Mouse (Mus musculus) T-cell, adult 2 months (primary cell): Measurements from ENCODE around the gene Dpyd.

Experiments used
- DNase-seq: peaks from one replicate; pipeline ENCODE4 v3.0.0; 2022; ENCODE audit warnings: low spot score

The Dpyd gene

DNA sequence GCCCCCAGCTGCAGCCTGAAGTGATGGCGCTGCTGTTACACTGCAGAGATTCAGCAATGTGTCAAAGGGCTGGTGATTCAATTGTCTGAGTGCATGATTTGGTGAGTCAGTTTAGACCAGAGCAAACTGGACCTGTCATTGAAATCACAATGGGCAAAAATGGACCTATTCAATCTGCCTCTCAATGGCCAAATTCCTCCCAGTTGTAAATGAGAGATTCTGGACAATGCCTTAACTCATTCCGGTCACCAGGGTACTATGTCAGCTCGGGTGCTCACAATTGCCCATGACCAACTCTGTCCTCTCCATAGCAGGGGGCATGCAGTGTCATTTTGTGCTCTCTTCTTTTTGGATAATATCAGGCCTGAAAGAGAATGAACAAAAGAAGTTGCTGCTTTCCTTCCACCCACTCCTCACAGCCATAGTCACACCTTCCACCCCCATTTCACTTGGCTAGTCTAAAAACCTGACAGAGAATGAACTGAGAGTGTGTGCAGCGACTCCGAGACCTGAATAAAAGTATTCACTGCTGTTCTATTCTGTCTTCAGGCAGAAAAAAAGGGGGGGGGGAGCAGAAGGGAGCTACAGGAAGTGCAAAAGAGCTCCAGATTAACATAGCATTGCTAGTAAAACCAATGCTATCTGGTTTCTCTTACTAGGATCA is 533.4 kb downstream of the Dpyd start:
- DNase-seq, result no peak

DNA sequence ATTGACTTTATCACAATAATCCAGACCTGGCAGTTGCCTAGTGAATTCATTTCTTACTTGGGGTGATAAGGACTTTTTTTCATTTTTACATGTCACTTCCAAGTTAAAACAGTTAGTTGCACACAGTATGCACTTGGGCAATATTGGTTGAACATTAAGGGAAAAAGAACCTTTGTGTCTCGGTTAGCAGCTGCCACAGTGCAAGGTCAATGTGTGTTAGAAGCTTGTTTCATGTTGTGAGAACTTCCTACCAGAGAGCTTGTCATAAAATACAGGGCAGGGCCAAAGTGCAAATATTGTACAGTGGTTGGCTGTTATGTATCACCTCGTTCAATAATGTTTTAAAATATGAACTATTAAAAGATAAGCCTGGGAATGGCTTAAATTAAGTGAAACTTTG is 564.1 kb downstream of the Dpyd start:
- DNase-seq, result no peak

DNA sequence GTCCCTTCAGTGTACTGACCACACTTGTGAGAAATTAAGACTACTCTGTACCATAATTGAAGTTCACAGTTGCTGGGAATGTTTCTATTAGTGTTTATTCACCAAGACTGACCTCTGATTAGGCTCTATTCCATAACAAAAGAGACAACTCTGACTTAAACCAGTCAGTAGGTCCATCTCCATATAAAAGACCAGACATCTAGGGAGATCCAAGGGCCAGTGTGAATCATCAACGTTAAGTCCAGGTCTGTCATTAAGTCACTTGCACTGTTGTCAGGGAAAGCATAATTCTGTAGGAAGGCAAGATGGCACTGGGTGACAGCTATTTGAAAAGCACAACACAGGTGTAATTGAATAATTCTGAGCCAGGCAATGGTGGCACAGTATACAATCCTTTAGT is 566.1 kb downstream of the Dpyd start:
- DNase-seq, result no peak

DNA sequence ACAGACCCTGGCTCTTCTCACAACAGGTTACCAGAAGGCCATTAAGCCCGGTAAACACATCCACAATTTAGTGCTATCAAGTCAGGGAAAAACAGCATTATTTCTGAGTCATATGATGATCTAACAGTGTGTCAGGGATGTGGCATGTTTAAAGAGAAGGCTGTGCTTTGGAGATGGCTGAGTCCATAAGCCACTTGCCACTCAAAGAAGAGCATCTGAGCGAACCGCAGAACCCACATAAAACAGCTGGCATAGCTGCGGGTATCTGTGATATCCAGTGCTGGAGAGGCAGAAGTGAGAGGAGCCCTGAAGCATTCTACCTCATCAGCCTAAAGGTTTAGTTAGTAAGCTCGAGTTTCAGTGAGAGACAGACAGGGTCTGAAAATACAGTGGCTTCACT is 581.1 kb downstream of the Dpyd start:
- no peak for DNase-seq

DNA sequence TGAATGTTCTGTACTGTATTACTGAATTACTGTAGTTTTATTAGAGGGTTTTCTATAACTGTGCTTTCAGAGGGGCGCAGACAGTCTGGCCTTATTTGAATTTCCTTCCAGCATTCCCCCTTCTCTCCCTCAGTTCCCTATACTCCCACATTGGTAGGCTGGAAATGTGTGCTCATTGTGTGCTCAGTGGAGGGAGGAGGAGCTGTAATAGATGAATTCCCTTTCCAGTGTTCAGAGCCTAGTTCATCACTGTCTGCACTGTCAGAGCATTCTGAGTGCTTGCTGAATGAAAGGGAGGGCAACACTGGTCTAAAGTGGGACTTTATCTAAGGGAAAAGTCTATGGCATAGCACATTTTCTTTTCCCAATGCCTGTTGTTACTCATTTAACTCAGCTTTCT is 582.9 kb downstream of the Dpyd start:
- no peak for DNase-seq

DNA sequence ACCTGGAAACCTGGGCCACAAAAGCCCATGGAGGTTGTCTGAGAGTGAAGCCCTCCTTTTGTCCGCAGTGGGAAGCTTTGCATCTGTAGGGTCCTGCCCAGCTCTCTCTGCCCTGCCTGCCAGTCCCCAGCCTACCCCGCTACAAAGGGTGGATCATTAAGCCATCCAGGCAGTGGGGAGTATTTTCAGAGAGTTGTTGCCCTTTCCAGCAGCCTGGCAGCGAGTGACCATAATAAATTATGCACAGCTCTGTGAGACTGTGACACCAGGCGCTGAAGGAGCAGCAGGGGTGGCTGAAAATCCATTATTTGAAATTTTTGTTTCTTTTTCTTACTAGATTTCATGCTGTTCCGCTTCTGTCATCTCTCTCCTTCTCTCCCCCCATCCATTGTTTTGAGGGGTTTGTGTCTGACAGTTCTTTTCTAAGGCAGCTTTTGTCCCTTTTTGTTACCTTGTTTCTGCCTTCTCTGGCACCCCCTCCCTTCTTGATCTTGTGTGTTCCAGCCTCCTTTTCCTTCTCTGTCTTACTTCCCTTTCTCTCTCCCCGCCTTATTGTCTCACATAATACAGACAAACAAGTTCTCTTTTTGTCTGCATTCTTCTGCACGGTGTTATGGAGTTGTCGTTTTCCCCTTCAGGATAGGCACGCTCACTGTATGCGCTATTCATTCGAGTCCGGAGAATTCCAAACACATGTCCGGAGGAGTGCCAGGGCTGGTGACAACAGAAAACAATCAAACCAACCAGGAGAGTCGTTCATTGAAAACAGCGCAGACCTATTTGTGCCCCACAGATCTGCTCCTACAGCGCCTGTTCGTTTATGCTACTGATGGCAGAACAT is 592.9 kb downstream of the Dpyd start:
- no peak for DNase-seq

DNA sequence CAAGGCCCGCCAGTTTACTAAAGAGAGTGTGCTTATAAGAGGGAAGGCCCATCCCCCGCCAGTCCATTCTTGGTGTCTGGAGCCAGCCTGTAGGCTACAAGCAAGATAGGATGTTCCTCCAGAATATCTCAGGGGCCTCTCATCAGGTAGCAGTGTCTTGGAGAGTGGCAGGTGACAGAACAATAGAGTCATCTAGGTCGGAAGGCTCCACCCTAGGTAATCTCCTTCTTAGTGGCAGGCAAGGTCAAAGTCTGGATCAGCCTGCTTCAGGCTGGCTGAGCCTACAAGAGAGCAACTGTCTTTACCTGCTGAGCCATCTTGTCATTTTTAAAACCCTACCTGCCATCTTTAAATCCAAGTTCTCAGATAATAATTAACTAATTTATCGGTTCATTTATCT is 596.7 kb downstream of the Dpyd start:
- DNase-seq, result no peak

DNA sequence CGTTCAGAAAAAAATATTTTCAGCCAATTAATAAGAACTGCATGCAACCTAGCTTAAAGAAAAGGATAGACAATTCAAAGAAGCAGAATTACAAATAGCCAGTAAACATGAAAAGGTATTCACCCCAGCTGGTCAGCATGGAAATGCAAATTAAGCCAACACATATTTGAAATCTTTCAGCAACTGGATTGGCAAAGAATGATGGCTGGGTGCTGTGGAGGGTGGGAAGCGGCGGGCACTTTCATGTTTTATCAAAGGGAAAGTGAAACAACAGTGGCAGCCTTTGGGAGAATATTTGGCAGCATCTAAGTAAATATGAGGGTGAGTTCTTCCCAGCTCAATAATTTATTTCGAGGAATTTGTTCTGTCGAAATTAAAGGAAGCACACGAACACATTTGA is 603.8 kb downstream of the Dpyd start:
- DNase-seq, result no peak

DNA sequence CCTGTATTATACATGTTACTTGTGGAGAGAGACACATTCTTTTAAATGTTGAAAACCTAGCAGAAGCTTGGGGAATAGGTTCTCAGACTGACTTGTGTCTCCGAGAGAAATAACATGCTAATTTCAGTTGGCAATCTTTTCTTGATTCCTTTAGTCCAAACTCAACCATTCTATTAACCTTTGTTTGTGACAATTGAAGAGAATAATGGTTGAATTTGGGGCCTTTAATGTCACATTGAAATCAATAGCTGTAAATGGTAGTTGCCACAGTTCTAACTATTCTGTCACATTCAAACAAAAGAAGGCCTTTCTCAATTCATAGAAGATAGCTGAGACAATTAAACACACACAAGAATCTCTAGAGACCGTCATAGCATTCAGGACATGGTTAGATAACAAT is 606.2 kb downstream of the Dpyd start:
- no peak for DNase-seq

DNA sequence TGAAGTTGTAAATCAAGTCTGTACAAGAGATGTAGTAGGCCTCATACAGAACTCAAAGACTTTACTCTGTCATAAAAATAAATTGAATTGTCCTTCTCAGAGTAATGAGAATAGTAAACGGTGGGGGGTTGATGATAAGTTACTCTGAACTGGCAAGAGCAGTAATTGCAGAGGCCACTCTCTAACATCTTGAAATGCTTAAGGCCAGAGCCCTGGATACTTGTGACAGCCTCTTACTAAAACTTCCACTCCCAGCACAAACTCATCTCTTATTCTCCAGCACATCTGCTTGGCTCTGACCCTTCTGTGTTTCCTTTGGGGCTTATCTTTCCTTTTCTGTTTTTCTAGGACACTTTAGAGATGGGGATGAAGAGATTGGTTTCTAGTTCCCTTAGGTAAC is 606.7 kb downstream of the Dpyd start:
- DNase-seq, result no peak

DNA sequence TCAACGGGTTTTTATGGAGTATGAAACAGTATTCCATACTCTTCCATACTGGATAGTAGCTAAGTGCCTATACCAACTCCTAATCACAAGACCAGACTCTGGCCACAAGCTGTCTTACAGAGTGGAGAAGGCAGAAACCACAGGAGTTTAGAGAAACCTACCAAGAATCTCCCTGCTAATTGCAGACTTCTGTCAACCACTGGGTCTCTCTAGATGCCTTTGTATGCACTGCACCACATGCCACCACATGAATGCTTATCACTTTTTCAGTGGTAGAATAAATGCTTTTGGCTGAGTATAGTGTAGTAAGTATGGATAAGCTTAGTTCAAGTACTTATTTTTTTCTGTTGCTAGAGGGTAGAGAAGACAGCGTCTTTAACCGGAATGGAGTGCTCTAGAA is 621.3 kb downstream of the Dpyd start:
- no peak for DNase-seq

DNA sequence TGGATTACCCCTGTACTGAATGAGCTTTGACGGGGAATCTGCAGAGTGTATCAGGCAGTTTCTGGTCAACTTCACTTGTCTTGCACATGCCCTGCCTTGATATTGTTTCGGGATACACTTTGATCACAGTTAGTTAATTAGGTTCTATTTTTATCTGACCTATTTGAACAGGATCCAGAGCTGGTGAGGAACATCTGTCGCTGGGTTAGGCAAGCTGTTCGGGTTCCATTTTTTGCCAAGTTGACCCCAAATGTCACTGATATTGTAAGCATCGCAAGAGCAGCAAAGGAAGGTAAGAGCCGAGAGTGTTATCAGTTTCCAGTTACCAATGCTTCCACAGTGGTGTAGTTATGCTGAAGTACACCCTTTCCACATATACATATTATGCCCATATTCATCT is 632.1 kb downstream of the Dpyd start:
- DNase-seq, result no peak

DNA sequence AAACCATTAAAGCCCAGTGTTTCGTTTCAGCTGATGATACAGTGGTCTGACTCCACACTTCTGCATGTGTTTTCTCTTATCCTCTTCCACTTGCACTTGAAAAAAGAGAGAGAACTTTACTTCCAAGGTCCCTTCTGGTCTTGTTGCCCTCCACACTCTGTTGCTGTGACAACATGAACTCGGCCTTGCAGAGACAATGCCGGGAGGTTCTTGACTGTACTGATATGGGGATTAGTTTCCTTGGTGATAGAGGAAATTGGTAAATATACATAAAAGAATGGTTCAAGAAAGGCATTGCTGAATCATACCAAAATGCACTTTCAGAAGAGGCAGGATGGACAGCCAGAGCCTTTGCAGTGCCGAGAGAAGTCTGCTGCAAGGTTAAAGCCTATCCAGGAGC is 633.7 kb downstream of the Dpyd start:
- DNase-seq, result no peak

DNA sequence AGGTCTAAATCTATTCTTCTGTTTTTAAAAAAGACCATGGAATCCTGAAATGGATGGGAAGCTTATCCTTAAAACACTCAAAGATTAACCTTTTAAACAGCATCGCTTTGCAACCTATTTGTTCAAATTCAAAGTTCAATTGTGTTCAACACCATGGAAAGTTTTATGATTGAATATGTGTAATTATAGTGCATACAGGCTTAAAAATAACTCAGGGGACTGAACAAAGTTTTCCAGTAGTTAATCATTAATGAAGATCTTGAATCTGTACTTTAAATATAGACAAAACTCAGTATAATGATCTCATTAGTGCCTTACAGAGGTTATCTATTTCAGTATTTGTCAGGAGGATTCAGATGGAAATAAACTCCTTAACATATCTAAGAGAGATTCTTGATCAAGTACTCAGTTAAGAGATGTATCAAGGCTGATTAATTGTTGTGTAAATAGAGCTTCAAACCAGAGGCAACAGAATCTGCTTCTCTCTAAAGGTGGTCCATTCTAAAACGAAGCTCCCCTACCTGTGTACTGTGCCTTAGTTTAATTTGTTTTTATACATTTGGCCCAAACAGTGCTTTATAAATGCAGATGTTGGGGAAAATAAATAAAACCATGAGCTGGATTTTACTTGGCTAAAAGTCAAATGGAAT is 659.0 kb downstream of the Dpyd start:
- DNase-seq, result no peak

DNA sequence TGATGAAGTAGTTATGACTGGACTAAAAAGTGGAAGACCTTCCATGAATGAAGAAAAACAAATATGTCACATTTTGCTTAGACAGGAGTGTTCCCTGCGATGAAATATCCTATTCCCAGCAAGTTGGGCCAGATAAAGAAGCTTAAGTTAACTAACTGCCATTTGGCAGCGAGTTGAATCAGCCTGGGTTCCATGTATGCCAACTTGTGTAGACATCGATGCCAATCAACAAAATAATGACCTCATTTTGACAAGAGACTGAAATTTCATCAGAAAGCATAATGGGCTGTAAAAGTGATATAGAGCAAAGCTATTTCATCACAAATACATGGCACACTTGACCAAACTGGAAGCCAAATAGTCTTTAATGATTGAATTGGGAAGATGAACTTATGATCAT is 681.3 kb downstream of the Dpyd start:
- DNase-seq, result no peak

DNA sequence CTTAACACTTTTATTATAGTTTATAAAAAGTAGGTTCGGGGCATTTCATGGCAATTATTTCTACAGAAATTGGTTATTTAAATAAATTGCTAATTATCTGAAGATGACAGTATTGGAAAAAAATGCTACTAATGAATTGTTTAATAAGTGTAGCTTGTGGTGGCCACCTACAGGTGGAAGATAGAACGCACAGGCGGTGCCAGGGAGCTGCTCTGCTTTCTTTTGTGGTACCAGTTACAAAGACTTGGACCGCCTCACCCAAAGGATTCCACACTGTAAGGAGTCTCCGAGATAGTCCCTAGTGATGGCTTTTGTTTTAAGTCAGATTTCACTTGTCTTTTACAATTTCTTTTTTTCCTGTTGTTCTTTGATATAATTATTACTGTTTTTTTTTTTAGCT is 694.6 kb downstream of the Dpyd start:
- DNase-seq, result no peak

DNA sequence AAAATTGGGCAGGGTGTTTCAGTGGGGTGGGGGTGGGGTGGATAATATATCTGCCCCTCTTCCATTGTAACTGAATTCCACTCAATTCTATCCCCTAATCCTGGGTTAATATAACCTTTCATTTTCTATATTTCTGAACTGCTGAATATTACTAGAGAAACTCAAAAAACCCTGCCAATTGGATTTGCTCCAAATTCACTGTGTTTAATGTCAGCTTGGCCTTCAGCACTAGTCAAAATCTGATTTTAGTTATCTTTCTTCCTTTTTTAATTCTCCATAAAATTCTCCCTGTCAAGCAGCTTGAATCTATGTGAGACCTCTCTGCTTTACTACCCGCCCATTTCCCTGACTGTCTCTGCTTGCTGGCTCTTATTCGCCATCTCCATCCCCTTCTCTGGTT is 713.3 kb downstream of the Dpyd start:
- no peak for DNase-seq

DNA sequence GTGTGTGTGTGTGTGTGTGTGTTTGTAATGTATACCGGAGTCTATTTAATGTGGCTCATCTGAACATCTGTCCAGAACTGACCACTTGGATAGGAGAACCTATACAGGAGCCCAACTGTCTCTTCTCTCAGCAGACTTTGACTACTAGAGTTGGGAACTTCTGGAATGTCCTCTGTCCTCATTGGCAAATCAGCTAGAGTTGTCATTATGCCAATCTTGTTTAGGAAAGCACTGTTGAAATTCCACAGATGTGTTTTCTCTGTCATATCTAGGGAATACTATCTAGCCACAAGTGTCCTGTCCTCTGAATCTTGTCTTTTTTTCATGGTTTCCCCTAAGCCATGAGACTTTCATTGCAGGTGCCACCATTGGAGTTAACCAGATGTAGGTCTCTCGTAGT is 718.7 kb downstream of the Dpyd start:
- DNase-seq, result no peak

DNA sequence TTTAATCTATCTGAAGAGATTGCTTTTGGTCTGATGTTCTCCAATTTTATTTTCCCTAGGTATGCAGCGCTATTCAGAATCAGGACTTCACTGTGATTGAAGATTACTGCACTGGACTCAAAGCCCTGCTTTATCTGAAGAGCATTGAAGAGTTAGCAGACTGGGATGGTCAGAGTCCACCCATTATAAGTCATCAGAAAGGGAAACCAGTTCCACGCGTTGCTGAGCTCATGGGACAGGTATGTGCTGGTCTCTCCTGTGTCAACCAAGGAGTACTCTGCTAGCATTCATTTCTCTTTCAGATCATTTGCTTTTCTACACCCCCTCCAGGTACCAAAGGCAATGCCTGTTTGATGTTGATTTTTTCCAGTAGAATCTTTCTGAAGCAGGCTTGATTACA is 752.8 kb downstream of the Dpyd start:
- no peak for DNase-seq

DNA sequence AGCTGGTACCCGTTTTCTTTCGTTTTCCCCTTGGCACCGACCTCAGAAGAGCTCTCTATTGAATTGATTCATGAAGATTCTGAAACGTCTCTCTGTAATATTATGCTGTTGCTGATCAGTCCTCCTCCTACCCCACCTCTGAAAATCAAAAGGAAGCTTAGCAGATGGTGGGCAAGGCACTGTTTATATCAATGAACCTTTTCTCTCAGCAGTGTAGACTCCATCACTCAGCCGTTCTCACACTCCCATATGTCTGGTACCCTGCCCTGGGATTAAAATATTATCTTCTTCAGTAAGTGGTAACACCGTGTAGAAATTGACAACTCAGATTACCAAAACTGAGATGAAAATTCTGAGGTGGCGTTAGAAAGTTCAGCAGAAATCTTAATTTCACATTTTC is 767.1 kb downstream of the Dpyd start:
- no peak for DNase-seq

DNA sequence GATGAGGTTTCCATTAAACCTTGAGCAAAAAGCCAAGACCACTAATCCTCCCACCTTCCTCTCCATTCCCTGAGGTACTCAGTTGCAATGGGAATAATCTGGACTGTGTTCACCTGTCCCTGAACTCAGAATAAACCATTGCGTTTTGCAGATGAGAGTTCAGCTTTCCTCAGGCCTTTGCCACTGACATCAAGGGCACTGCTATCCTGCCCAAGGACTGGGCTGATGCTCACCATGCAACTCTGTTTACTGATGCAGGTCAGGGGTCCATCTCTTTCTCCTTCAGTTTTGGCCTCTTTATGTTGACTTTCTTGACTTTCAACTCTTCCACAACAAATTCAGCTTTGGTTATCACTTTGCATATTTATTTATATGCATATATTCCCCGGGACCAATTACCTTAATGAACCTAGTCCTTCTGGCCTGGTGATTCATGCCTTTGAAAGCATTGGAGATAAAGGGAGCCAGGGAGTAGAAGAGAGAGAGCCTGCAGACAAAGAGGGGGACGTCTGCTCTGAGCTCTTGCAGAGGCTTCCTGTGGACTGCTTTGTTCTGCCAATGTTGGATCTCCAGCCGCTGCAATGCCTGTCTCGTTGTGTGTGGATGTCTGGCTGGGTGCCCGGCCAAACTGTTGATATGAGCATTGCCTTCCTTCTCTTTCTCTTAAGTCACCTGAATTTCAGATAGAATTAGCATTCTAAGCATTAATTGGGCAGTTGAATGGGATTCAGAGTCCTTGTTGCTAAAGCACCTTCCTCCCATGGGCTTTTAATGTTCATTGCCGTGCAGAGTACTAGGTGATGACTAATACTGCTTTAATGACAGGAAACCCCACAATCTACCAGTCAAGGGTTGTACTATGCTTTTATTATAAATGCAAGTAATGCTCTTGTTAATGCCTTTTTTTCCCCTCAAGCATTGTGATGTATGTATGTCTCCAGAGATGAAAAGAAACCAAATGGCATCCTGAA is 771.7 kb downstream of the Dpyd start:
- no peak for DNase-seq
